35 mouse cellular contexts compared by ENCODE assay signal in genomic region chr13:104878508-104878907, GRCm38 (mm10). TPM values are rescaled to one million over a fixed set of nuclear protein-coding genes. Genes with fewer than 3 reads are reported as not detected.
"Had no signal": no experiment of that assay in that cellular context is flagged by ENCODE, and none has a peak within 500 bp of the region (broad histone marks: within the 10 kb centered on the region; RNA-seq: fewer than 3 reads in every experiment).

No protein-coding gene starts in this region.

- H3K27ac ChIP-seq: heart, embryonic 10.5 days; heart, embryonic 13.5 days; heart, embryonic 15.5 days; hindbrain, embryonic 13.5 days; hindbrain, embryonic 15.5 days; hindbrain, postnatal 0 days; kidney, embryonic 15.5 days; kidney, postnatal 0 days; limb, embryonic 13.5 days; limb, embryonic 15.5 days; liver, embryonic 15.5 days had no signal

- H3K4me3 ChIP-seq: heart, embryonic 10.5 days; heart, embryonic 13.5 days; heart, embryonic 15.5 days; hindbrain, embryonic 13.5 days; hindbrain, embryonic 15.5 days; kidney, embryonic 15.5 days; limb, embryonic 13.5 days; limb, embryonic 15.5 days; liver, embryonic 15.5 days had no signal

- H3K9ac ChIP-seq: heart, embryonic 13.5 days; heart, embryonic 15.5 days; hindbrain, embryonic 13.5 days; hindbrain, embryonic 15.5 days; kidney, embryonic 15.5 days; limb, embryonic 13.5 days; limb, embryonic 15.5 days; liver, embryonic 15.5 days had no signal

- H3K9me3 ChIP-seq: heart, embryonic 10.5 days; heart, embryonic 13.5 days; heart, embryonic 15.5 days; hindbrain, embryonic 13.5 days; hindbrain, embryonic 15.5 days; kidney, embryonic 15.5 days; limb, embryonic 13.5 days; limb, embryonic 15.5 days; liver, embryonic 15.5 days had no signal

- ATAC-seq: hindbrain, postnatal 0 days; intestine, embryonic 16.5 days had no signal

- H3K36me3 ChIP-seq: heart, embryonic 10.5 days; heart, embryonic 13.5 days; heart, embryonic 15.5 days; hindbrain, embryonic 13.5 days; hindbrain, embryonic 15.5 days; kidney, embryonic 15.5 days; limb, embryonic 13.5 days; limb, embryonic 15.5 days; liver, embryonic 15.5 days had no signal

- H3K4me2 ChIP-seq: heart, embryonic 13.5 days; heart, embryonic 15.5 days; hindbrain, embryonic 13.5 days; hindbrain, embryonic 15.5 days; kidney, embryonic 15.5 days; limb, embryonic 13.5 days; limb, embryonic 15.5 days; liver, embryonic 15.5 days had no signal

- H3K4me1 ChIP-seq: heart, embryonic 10.5 days; heart, embryonic 13.5 days; heart, embryonic 15.5 days; hindbrain, embryonic 13.5 days; hindbrain, embryonic 15.5 days; kidney, embryonic 15.5 days; limb, embryonic 13.5 days; limb, embryonic 15.5 days; liver, embryonic 15.5 days had no signal

- DNase-seq: gastrocnemius, postnatal 14 days; gastrocnemius, postnatal 36 days; heart, adult 18-20 months; heart, postnatal 14 days; heart, postnatal 36 days; kidney, adult 11 months; kidney, adult 2 months; kidney, adult 9 months; kidney, postnatal 14 days; kidney, postnatal 36 days; layer of hippocampus, adult 9-11 months; layer of hippocampus, postnatal 36 days; left cerebral cortex, postnatal 4 days had no signal

- H3K27me3 ChIP-seq: heart, embryonic 13.5 days; heart, embryonic 15.5 days; hindbrain, embryonic 13.5 days; hindbrain, embryonic 15.5 days; kidney, embryonic 15.5 days; limb, embryonic 13.5 days; limb, embryonic 15.5 days; liver, embryonic 15.5 days had no signal

RNA-seq across cellular contexts. Expression of gene Shisal2b, which starts 14.8 kb away (rescaled TPM):
- total RNA-seq: gastrocnemius, adult 18-20 months; gastrocnemius, adult 8-10 months; gastrocnemius, postnatal 14 days; gastrocnemius, postnatal 36 days; heart, adult 18-20 months; heart, adult 8-10 months; heart, postnatal 14 days; heart, postnatal 36 days; hematopoietic stem cell, adult 5-6 weeks; layer of hippocampus, adult 18-20 months had no signal
- polyA plus RNA-seq: gonadal fat pad, adult 2 months; heart, embryonic 15.5 days; heart, postnatal 0 days; hindbrain, embryonic 11.5 days; intestine, embryonic 14.5 days; kidney, adult 2 months; limb, embryonic 11.5 days; liver, embryonic 15.5 days had no signal
